Mouse (Mus musculus) MEL (cell line): ENCODE results near the gene Dnajc25. TPM values are rescaled to one million over a fixed set of nuclear protein-coding genes. Genes with fewer than 3 reads are reported as not detected.

Experiments used
- DNase-seq: peaks from one replicate; pipeline ENCODE4 v3.0.0; 2011; ENCODE audit warnings: low read depth, low spot score
- H3K27ac ChIP-seq: 2 replicates; pipeline ENCODE4 v1.5.1; 2012; ENCODE audit warnings: low read depth, mild to moderate bottlenecking, control low read depth, low read length, moderate library complexity; ENCODE audit not compliant: control insufficient read depth
- H3K27me3 ChIP-seq, 2 experiments: fragments of 150-350 bp in 1 of 2; sonication (generic) in 1 of 2; 2 replicates each; pipeline ENCODE4 v1.6.1; 2012; ENCODE audit warnings: low read length in 2 of 2, mild to moderate bottlenecking in 2 of 2, improper control_type of control experiment in 1 of 2, moderate library complexity in 1 of 2; ENCODE audit not compliant: insufficient read depth in 2 of 2, control insufficient read depth in 1 of 2
- H3K36me3 ChIP-seq, 2 experiments: 2 replicates each; pipeline ENCODE4 v1.6.1; 2012 to 2014; ENCODE audit warnings: low read length in 2 of 2, improper control_type of control experiment in 1 of 2, inconsistent platforms in 1 of 2, mild to moderate bottlenecking in 1 of 2; ENCODE audit not compliant: insufficient read depth in 2 of 2, control insufficient read depth in 1 of 2
- H3K4me1 ChIP-seq, 2 experiments: fragments of 150-350 bp in 1 of 2; sonication (generic) in 1 of 2; 2 replicates each; pipeline ENCODE4 v1.6.1; 2012; ENCODE audit warnings: low read length in 2 of 2, improper control_type of control experiment in 1 of 2, mild to moderate bottlenecking in 1 of 2; ENCODE audit not compliant: insufficient read depth in 2 of 2, control insufficient read depth in 1 of 2
- H3K4me3 ChIP-seq, 2 experiments: fragments of 150-350 bp in 1 of 2; sonication (generic) in 1 of 2; 2 replicates each; pipeline ENCODE4 v1.5.1; 2012; ENCODE audit warnings: low read depth in 2 of 2, low read length in 2 of 2, mild to moderate bottlenecking in 2 of 2, moderate library complexity in 2 of 2, control low read depth in 1 of 2, improper control_type of control experiment in 1 of 2; ENCODE audit not compliant: control insufficient read depth in 1 of 2, insufficient read depth in 1 of 2
- H3K79me2 ChIP-seq: 2 replicates; pipeline ENCODE4 v1.6.1; 2012; ENCODE audit warnings: mild to moderate bottlenecking, low read length, moderate library complexity; ENCODE audit not compliant: control insufficient read depth, poor library complexity, insufficient read depth
- H3K9ac ChIP-seq: 2 replicates; pipeline ENCODE4 v1.6.1; 2012; ENCODE audit warnings: low read depth, mild to moderate bottlenecking, control low read depth, low read length, moderate library complexity; ENCODE audit not compliant: control insufficient read depth, poor library complexity, severe bottlenecking
- H3K9me3 ChIP-seq: fragments of 150-350 bp; sonication (generic); replicated peaks from 2 replicates; pipeline ENCODE4 v1.6.1; 2012; ENCODE audit warnings: mild to moderate bottlenecking, low read length, improper control_type of control experiment, moderate library complexity; ENCODE audit not compliant: insufficient read depth
- BHLHE40 ChIP-seq: IDR thresholded peaks from 2 replicates; pipeline ENCODE4 v1.6.1; 2012; ENCODE audit warnings: low read depth, mild to moderate bottlenecking, inconsistent platforms, low read length, improper control_type of control experiment, borderline replicate concordance
- CHD1 ChIP-seq: IDR thresholded peaks from 2 replicates; pipeline ENCODE4 v1.6.1; 2012; ENCODE audit warnings: low read depth, mild to moderate bottlenecking, inconsistent platforms, low read length, improper control_type of control experiment
- CHD2 ChIP-seq: IDR thresholded peaks from 2 replicates; pipeline ENCODE4 v1.6.1; 2011; ENCODE audit warnings: low read length, improper control_type of control experiment
- CTCF ChIP-seq, 3 experiments: IDR thresholded peaks in 2 of 3; conservative IDR thresholded peaks in 1 of 3; 2 replicates each; pipeline ENCODE4 v1.5.1; 2011 to 2012; ENCODE audit warnings: low read length in 3 of 3, low read depth in 2 of 3, mild to moderate bottlenecking in 2 of 3, improper control_type of control experiment in 1 of 3, inconsistent platforms in 1 of 3, mixed read lengths in 1 of 3, moderate library complexity in 1 of 3; ENCODE audit not compliant: control insufficient read depth in 1 of 3, insufficient read depth in 1 of 3, poor library complexity in 1 of 3, severe bottlenecking in 1 of 3
- GATA1 ChIP-seq: IDR thresholded peaks from 2 replicates; pipeline ENCODE4 v1.6.1; 2011; ENCODE audit warnings: low read depth, low read length, improper control_type of control experiment
- HCFC1 ChIP-seq: IDR thresholded peaks from 2 replicates; pipeline ENCODE4 v1.6.1; 2012; ENCODE audit warnings: low read depth, mild to moderate bottlenecking, inconsistent platforms, low read length, improper control_type of control experiment, moderate library complexity
- MAFK ChIP-seq: IDR thresholded peaks from 2 replicates; pipeline ENCODE4 v1.6.1; 2011; ENCODE audit warnings: low read depth, mild to moderate bottlenecking, low read length, improper control_type of control experiment, borderline replicate concordance
- MAX ChIP-seq: IDR thresholded peaks from 2 replicates; pipeline ENCODE4 v1.6.1; 2011; ENCODE audit warnings: low read length, improper control_type of control experiment
- MXI1 ChIP-seq: IDR thresholded peaks from 2 replicates; pipeline ENCODE4 v1.6.1; 2011; ENCODE audit warnings: mild to moderate bottlenecking, low read depth, low read length, improper control_type of control experiment
- NELFE ChIP-seq: IDR thresholded peaks from 2 replicates; pipeline ENCODE4 v1.6.1; 2011; ENCODE audit warnings: low read depth, low read length, improper control_type of control experiment
- POLR2A ChIP-seq, 2 experiments: IDR thresholded peaks; 2 replicates each; pipeline ENCODE4 v1.6.1; 2011 to 2012; ENCODE audit warnings: low read length in 2 of 2, mild to moderate bottlenecking in 2 of 2, control low read depth in 1 of 2, improper control_type of control experiment in 1 of 2, low read depth in 1 of 2, moderate library complexity in 1 of 2; ENCODE audit not compliant: control insufficient read depth in 1 of 2, insufficient read depth in 1 of 2, poor library complexity in 1 of 2
- POLR2AphosphoS5 ChIP-seq: IDR thresholded peaks from 2 replicates; pipeline ENCODE4 v1.6.1; 2012; ENCODE audit warnings: low read depth, borderline replicate concordance, mild to moderate bottlenecking, inconsistent platforms, low read length, moderate library complexity, mixed read lengths
- RCOR1 ChIP-seq: IDR thresholded peaks from 2 replicates; pipeline ENCODE4 v1.6.1; 2012; ENCODE audit warnings: low read depth, mild to moderate bottlenecking, inconsistent platforms, low read length, improper control_type of control experiment
- USF1 ChIP-seq: IDR thresholded peaks from 2 replicates; pipeline ENCODE4 v1.6.1; 2014; ENCODE audit warnings: low read depth, mild to moderate bottlenecking, inconsistent platforms, low read length, improper control_type of control experiment, moderate library complexity
- ZKSCAN1 ChIP-seq: IDR thresholded peaks from 2 replicates; pipeline ENCODE4 v1.6.1; 2012; ENCODE audit warnings: low read depth, mild to moderate bottlenecking, inconsistent platforms, low read length, improper control_type of control experiment, moderate library complexity
- ZMIZ1 ChIP-seq: IDR thresholded peaks from 2 replicates; pipeline ENCODE4 v1.6.1; 2012; ENCODE audit warnings: low read depth, mild to moderate bottlenecking, inconsistent platforms, low read length, improper control_type of control experiment, moderate library complexity
- ZNF384 ChIP-seq: IDR thresholded peaks from 2 replicates; pipeline ENCODE4 v1.6.1; 2012; ENCODE audit warnings: low read depth, mild to moderate bottlenecking, inconsistent platforms, low read length, improper control_type of control experiment
- polyA plus RNA-seq, 2 experiments: library from polyadenylated mRNA; stranded (reverse) in 1 of 2; unstranded in 1 of 2; fragments of >175 nt in 1 of 2; fragments of >200 nt in 1 of 2; gene quantifications; 2 replicates each; pipeline versions ENCODE4 v1.2.1 to v1.2.4; 2012; ENCODE audit warnings: low replicate concordance in 2 of 2, low read depth in 1 of 2; ENCODE audit not compliant: insufficient read length in 2 of 2, insufficient read depth in 1 of 2, missing spikeins in 1 of 2
- total RNA-seq: library from RNA; depleted of rRNA; stranded (reverse); fragments of 300-350 nt; gene quantifications from 2 replicates; pipeline ENCODE4 v1.2.3, GENCODE M21; 2012

Gene Dnajc25
- total and polyA plus RNA-seq, 3 experiments = 6.6 to 11.8 TPM; not detected in 1

DNA sequence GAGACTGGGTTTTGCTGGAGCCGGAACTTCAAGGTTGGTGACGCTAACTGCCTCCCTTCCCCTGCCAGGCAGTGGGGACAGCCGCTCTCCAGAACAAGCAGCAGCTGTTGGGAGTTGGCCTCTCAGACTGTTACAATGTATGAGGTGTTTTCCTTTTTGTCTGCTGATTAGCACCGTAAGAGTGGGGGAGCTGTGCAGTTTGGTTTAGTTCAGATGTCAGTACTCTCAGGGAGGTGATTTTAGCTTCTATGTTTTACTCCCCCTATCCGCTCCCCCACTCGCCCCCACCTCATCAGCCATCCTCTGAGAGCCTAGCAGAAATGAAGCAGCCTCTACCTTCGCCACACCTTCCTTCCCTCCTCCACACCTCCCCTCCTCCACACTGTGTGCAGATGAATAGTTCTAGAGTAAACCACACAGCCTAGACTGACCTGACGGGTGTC is 410 bp downstream of the Dnajc25 start:
- Histone ChIP-seq H3K4me3 (no peak overlapping the region), H3K79me2 (no peaks in the 10 kb centered on the region), H3K27me3 (no peaks in the 10 kb centered on the region), H3K9ac (no peak overlapping the region), H3K4me1 (peaks cover 10 to 26% of the 10 kb centered on the region in 2 experiments), H3K36me3 (peaks cover 0 to 12% of the 10 kb centered on the region in 2 experiments; a peak in 2 of 4 replicates), H3K9me3 (no peaks in the 10 kb centered on the region), H3K27ac (no peak overlapping the region)
- TF ChIP-seq CTCF (IDR thresholded peaks at IDR 0.05 in 2 of 3, conservative IDR thresholded peaks at IDR 0.05 in 1 of 3; ENCODE audit: control insufficient read depth in 1 of 3, insufficient read depth in 1 of 3, low read depth in 2 of 3, low read length in 3 of 3, poor library complexity in 1 of 3, severe bottlenecking in 1 of 3) (no peak), CHD1 (no peak), POLR2AphosphoS5 (no peak), MAFK (no peak), MAX (no peak), NELFE (no peak), ZMIZ1 (no peak), POLR2A (IDR thresholded peaks at IDR 0.05; ENCODE audit: control insufficient read depth in 1 of 2, insufficient read depth in 1 of 2, low read depth in 1 of 2, low read length in 2 of 2, poor library complexity in 1 of 2) (no peak), ZKSCAN1 (no peak), BHLHE40 (no peak), ZNF384 (no peak), RCOR1 (no peak)
- DNase-seq = no peak

DNA sequence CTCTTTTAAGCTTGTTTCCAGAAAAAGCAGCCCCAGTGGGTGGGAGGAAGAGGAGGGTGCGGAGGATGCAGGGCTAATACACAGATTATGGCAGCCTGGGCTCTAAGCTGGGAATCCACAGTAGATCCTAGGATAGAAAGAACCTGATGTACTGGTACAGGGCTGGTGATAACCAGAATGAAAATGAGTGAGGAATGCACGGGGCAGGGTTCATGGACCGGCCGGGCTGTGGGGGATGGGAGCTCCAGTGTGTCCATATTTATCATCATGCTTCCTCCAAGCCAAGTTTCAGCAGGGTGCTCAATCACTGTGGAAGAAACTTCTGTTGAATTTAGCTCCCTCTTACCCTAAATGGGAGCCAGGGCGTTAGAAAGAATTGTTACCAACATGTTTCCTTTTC is 2.2 kb downstream of the Dnajc25 start:
- Histone ChIP-seq H3K36me3 (peaks cover 0 to 12% of the 10 kb centered on the region in 2 experiments; a peak in 2 of 4 replicates), H3K4me3 (no peak overlapping the region), H3K79me2 (no peaks in the 10 kb centered on the region), H3K4me1 (peaks cover 7 to 17% of the 10 kb centered on the region in 2 experiments), H3K27ac (no peak overlapping the region), H3K9ac (no peak overlapping the region), H3K27me3 (no peaks in the 10 kb centered on the region), H3K9me3 (no peaks in the 10 kb centered on the region)
- DNase-seq = no peak
- no peak for TF ChIP-seq CHD2
- no peak for TF ChIP-seq RCOR1
- no peak for TF ChIP-seq GATA1
- TF ChIP-seq USF1 = no peak
- no peak for TF ChIP-seq MAFK
- no peak for TF ChIP-seq ZKSCAN1
- no peak for TF ChIP-seq MXI1
- no peak for TF ChIP-seq BHLHE40
- TF ChIP-seq POLR2A (IDR thresholded peaks at IDR 0.05; ENCODE audit: control insufficient read depth in 1 of 2, insufficient read depth in 1 of 2, low read depth in 1 of 2, low read length in 2 of 2, poor library complexity in 1 of 2) = no peak
- TF ChIP-seq HCFC1 = no peak
